Mouse (Mus musculus): ENCODE results near the gene Spns3. TPM values are rescaled to one million over a fixed set of nuclear protein-coding genes. Genes with fewer than 3 reads are reported as not detected.

Spns3 gene
- total RNA-seq, 2 experiments from 2014 or later: 4.3 to 4.7 TPM

DNA sequence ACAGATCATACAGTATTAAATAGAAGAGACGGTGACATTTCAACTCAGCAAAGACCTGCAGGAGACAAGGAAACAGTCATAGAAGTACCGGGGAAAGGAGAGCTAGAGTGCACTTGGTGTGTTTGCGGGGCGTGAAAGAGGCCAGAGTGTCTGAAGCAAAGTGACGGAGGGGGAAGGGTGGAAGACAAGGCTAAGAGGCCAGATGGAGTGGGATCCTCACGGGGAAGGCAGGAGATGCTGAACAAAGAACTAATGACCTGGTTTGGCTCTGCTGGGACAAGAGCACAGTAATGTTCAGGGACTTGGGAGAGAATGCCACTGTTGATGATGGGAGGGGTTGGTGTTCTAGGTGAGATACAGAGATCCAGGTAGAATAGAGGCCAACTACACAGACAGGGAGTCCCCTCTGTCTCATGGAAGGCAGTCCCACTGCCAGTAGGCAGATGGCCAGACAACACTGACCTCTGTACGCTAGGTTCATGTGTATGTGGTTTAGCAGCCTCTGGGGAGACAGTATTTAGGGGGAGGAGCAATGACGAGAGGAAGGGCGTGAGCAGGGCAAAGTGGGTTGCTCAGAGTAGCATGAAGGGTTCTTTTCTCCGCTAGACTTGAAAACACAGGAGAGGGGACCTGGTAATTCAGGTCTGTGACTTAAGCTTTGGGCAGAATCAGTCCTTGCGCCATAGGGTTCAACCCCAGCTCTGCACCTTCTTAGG is 84.2 kb downstream of the Spns3 start:
- peak; percentile 65 for ATAC-seq (ENCODE audit: poor library complexity, severe bottlenecking)

DNA sequence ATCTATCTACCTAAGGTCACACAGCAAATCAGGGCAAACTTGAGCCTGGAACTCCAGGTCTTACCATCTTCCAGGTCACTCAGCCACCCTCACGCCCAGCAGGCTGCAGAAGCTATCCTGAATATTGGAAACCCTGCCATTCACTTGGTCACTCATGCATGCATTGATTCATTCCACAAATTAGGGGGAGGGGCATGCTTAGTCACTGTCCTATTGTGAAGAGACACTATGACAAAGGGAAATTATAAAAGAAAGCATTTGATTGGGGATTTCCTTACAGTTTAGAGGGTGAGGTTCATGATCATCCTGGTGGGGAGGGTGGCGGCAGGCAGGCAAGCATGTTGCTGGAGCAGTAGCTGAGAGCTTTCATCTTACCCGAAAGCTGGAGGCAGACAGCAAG is 85.5 kb downstream of the Spns3 start:
- ATAC-seq (ENCODE audit: poor library complexity, severe bottlenecking): no peak

DNA sequence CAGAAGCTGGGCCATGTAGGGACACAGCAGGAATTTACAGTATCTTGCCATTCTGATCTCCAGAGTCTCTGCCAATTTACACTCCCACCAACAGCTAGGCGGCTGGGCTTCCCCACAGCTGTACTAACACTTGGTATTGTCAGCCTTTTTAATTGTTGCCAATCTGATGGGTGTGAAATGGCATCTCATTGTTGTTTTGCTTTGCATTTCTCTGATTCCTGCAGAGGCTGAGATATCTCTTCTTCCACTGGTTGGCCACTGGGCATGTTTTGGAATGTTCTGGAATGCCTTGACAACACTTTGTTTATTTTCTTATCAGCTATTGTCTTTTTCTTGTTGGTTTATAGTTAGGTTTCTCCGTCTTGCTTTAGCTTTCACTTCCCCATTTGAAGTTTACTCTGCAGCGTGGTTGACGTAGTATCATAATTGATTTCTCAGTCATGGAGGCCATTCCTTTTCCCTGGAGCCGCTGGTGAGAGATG is 88.8 kb downstream of the Spns3 start:
- ATAC-seq (ENCODE audit: poor library complexity, severe bottlenecking): no peak

- peak; percentile 23 for ATAC-seq (ENCODE audit: poor library complexity, severe bottlenecking)
These were observed 91.8 kb downstream of the Spns3 start for GRCm38 (mm10) chr11:72458502-72458901.

DNA sequence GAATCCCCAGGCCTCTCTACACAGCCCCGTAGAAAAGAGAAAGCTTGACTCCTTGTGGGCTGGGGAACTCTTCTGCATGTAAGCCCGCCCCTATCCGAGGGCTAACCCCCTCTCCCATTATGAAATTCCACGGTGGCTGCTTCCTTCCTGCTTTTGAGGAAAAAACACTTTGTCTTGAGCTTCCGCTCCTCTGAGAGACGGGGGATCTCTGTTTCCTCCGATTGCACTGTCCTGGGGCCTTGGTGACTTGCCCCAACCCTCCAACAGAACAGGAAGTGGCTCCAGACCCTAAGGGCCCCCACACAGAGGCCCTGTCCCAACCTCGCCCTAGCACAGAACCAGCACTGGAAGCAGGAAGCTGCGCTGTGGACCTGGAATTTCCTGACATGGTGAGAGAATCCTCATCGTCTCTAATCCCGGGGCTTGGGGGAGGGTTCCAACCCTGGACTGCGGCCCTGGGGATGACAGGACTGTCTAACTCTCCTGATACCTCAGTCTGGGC is 92.3 kb downstream of the Spns3 start:
- peak; percentile 74 for ATAC-seq (ENCODE audit: poor library complexity, severe bottlenecking)

- ATAC-seq (ENCODE audit: poor library complexity, severe bottlenecking): no peak
These were observed 94.6 kb downstream of the Spns3 start for GRCm38 (mm10) chr11:72455694-72456093.

DNA sequence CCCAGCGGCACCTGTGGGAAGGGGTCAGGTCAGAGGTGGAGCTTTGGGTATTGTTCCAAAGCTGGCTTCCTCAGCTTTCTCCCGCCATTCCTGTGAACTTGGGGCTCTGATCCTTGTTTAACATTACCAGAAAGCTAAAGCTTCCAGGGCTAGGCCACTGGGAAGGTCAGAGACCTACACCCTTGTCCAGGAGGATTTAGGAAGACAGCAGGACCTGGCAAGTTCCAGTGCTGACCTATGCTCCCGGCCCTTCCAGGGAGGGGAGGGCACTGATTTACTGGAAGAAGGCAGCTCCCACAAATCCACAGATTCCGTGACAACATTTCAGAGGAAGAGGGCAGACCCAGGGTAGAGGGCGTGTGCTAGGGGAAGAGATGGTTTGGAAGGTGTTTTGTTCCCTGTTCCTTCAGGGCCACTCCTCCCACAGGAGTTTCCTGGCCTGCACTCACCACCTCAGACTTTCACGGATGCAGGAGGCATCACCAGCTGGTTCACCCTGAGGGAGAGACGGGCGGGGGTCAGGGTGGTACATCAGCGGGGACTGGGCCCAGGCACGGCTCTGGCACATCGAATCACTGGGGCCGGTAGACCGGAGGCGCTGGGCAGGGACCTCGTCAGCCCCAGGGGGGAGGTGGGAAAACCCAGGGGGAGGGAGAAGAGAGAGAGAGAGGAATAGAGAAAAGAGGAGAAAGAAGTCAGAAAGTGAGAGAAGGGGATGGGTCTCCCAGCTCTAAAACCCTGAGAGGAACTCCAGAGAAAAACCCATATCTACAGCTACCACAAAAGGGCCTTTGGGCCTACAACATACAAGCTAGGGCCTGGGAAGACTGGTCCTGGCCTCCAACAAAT is 97.0 kb downstream of the Spns3 start:
- no peak for ATAC-seq (ENCODE audit: poor library complexity, severe bottlenecking)

- no peak for ATAC-seq (ENCODE audit: poor library complexity, severe bottlenecking)
These were observed 98.1 kb downstream of the Spns3 start for GRCm38 (mm10) chr11:72452140-72452665.

DNA sequence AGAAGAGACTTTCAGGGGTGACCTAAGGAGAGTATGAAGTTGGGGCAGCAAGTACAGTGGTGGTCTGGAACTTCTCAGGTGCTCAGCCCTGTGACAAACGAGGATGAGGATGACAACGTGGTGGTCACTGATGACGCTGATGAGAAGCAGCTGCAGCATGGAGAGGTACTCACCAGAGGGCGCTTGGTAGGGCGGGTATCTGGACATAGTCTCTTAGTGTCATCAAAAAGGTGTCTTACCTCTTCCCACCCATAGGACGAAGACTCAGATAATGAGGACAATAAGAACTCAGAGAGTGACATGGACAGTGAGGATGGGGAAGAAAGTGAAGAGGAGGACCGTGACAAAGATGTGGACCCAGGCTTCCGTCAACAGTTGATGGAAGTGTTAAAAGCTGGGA is 102.8 kb downstream of the Spns3 start:
- 0 out of 2 replicates have a peak, but pooled peaks have one; percentile 22 for ATAC-seq (ENCODE audit: poor library complexity, severe bottlenecking)

DNA sequence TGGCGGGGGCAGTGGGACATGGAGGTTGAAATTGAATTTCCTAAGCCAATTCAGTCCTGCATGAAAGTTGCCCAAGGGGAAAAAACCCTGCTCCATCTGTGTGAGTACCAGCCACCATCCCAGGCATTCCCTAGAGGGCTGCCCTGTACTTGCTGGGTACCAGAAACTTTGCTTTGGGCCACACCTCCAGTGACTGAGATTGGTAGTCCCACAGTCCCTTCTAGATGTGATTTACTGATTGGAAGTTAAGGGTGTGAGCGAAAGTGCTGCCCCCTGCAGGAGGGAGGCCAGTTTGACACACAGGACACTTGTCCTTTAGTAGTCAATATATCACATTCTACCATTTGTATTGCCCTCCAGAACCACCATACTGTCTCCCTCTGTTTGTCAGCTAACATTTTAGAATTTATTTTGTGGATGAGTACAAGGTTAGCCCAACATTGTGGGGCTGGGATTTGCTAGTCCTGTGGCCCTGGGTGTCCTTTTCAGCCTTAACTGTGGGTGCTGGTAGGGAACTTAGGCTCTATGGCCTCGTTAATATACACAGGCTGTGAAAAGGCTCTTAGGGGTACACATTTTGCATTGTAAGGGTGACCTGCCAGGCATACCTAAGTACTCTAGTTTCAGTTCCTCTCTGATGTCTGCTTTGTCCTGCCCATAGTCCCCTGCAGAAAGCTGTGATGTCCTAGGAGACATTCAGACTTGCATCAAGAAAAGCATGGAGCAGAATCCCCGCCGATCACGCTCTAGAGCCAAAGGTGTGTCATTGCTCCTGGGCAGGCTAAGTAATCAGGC is 103.8 kb downstream of the Spns3 start:
- peak; percentile 72 for ATAC-seq (ENCODE audit: poor library complexity, severe bottlenecking)

Other genes with a start within 250 kb of the Spns3 start
- 57.9 and 72.4 TPM in 2 replicates for gene Xaf1, start 248.9 kb downstream of the Spns3 start, total RNA-seq (2015)
- gene Xaf1, start 248.9 kb downstream of the Spns3 start, total RNA-seq (2017): 39.8 and 43.3 TPM in 2 replicates
- 0.58 TPM in 1 of 2 replicates, not detected in the other for gene Fbxo39, start 236.1 kb downstream of the Spns3 start, total RNA-seq (2015)
- 0.11 TPM in 1 of 2 replicates, not detected in the other for gene Fbxo39, start 236.1 kb downstream of the Spns3 start, total RNA-seq (2017)
- not detected in 2 replicates for gene Tekt1, start 188.1 kb downstream of the Spns3 start, total RNA-seq (2015)
- gene Tekt1, start 188.1 kb downstream of the Spns3 start, total RNA-seq (2017): not detected in 2 replicates
- gene Smtnl2, start 138.8 kb downstream of the Spns3 start, total RNA-seq (2015): not detected in 2 replicates
- not detected in 2 replicates for gene Smtnl2, start 138.8 kb downstream of the Spns3 start, total RNA-seq (2017)
- not detected in 2 replicates for gene Ggt6, start 115.0 kb downstream of the Spns3 start, total RNA-seq (2015)
- gene Ggt6, start 115.0 kb downstream of the Spns3 start, total RNA-seq (2017): not detected in 2 replicates
- gene Mybbp1a, start 109.2 kb downstream of the Spns3 start, total RNA-seq (2015): 62.4 and 71.7 TPM in 2 replicates
- gene Mybbp1a, start 109.2 kb downstream of the Spns3 start, total RNA-seq (2017): 35.4 and 36.0 TPM in 2 replicates
- gene Spns2, start 60.6 kb downstream of the Spns3 start, total RNA-seq (2015): 2.8 and 2.9 TPM in 2 replicates
- gene Spns2, start 60.6 kb downstream of the Spns3 start, total RNA-seq (2017): 0.15 and 4.8 TPM in 2 replicates
- gene Ube2g1, start 56.8 kb upstream of the Spns3 start, total RNA-seq (2015): 36.3 and 41.5 TPM in 2 replicates
- 22.4 and 28.0 TPM in 2 replicates for gene Ube2g1, start 56.8 kb upstream of the Spns3 start, total RNA-seq (2017)
- 48.0 and 51.3 TPM in 2 replicates for gene Ankfy1, start 139.5 kb upstream of the Spns3 start, total RNA-seq (2015)
- gene Ankfy1, start 139.5 kb upstream of the Spns3 start, total RNA-seq (2017): 51.5 and 56.5 TPM in 2 replicates
- gene Cyb5d2, start 245.6 kb upstream of the Spns3 start, total RNA-seq (2015): 2.9 and 4.0 TPM in 2 replicates
- 3.9 and 5.6 TPM in 2 replicates for gene Cyb5d2, start 245.6 kb upstream of the Spns3 start, total RNA-seq (2017)
- gene Zzef1, start 245.7 kb upstream of the Spns3 start, total RNA-seq (2015): 26.9 and 27.1 TPM in 2 replicates
- 32.1 and 43.5 TPM in 2 replicates for gene Zzef1, start 245.7 kb upstream of the Spns3 start, total RNA-seq (2017)